Mouse (Mus musculus) kidney, embryonic 16.5 days (tissue): ENCODE measurements around the gene Tex261. TPM values are rescaled to one million over a fixed set of nuclear protein-coding genes. Genes with fewer than 3 reads are reported as not detected.
"Not testable (repeated sequence)": the region's sequence is repeated elsewhere in the genome, so short reads cannot be mapped to it uniquely, and the experiment has no call there.

ENCODE experiments used
- ATAC-seq: fragments of 200-750 bp; cut with Nextera tagmentation; 2 replicates; pipeline ENCODE4 v1.8.0; 2017; ENCODE audit warnings: moderate TSS enrichment; ENCODE audit not compliant: low FRiP score, low TSS enrichment
- H3K27ac ChIP-seq: fragments of 300-500 bp; sonication (generic); 2 replicates; pipeline ENCODE4 v1.5.1; 2014; ENCODE audit warnings: low read length
- H3K27me3 ChIP-seq: fragments of 300-500 bp; sonication (generic); 2 replicates; pipeline ENCODE4 v1.6.1; 2014; ENCODE audit warnings: low read length, control low read depth, mixed read lengths; ENCODE audit not compliant: insufficient read depth
- H3K36me3 ChIP-seq: fragments of 300-500 bp; sonication (generic); 2 replicates; pipeline ENCODE4 v1.6.1; 2014; ENCODE audit warnings: low read length, control low read depth, mixed read lengths; ENCODE audit not compliant: insufficient read depth
- H3K4me1 ChIP-seq: fragments of 300-500 bp; sonication (generic); 2 replicates; pipeline ENCODE4 v1.6.1; 2014; ENCODE audit warnings: low read length, control low read depth, mixed read lengths; ENCODE audit not compliant: insufficient read depth
- H3K4me2 ChIP-seq: fragments of 300-500 bp; sonication (generic); replicated peaks from 2 replicates; pipeline ENCODE4 v1.6.1; 2014; ENCODE audit warnings: low read depth, low read length
- H3K4me3 ChIP-seq: fragments of 300-500 bp; sonication (generic); 2 replicates; pipeline ENCODE4 v1.5.1; 2014; ENCODE audit warnings: mild to moderate bottlenecking, low read length
- H3K9ac ChIP-seq: fragments of 300-500 bp; sonication (generic); replicated peaks from 2 replicates; pipeline ENCODE4 v1.6.1; 2014; ENCODE audit warnings: low read length
- H3K9me3 ChIP-seq: fragments of 300-500 bp; sonication (generic); 2 replicates; pipeline ENCODE4 v1.6.1; 2016; ENCODE audit warnings: low read length, control low read depth
- WGBS: fragments of 180-500 bp; shearing (Covaris S2); extraction: QIAGEN DNeasy Blood & Tissue Kit; methylation state at CpG from one replicate; pipeline ENCODE4 v1.1.7; 2014; 5-methylcytosine and 5-hydroxymethylcytosine counted together
- polyA plus RNA-seq: library from polyadenylated mRNA; unstranded; fragments of >200 nt; fragmentation: Nextera tagmentation; extraction: Ambion mirVana; gene quantifications from 2 replicates; pipeline ENCODE4 v1.2.1, GENCODE M21; 2015

The Tex261 gene
- polyA plus RNA-seq, 1 experiment from 2014 or later = 98.9 TPM

GRCm38 (mm10) chr6:83794760-83795296, 19.2 kb upstream of the Tex261 start, which contains the start of gene Nagk:
Gene Nagk (plus strand): TSS chr6:83794982.
- Histone ChIP-seq H3K9ac (peak within 1 kb of the TSS; percentile 68), H3K36me3 (peaks cover 7% of the 10 kb centered on the region), H3K27ac (peak within 1 kb of the TSS; percentile 97), H3K4me2 (peak within 1 kb of the TSS; percentile 88), H3K27me3 (no peaks in the 10 kb centered on the region), H3K4me1 (peaks cover 7% of the 10 kb centered on the region; the same call in 1 of the 2 replicates), H3K4me3 (peak within 1 kb of the TSS; percentile 53), H3K9me3 (no peaks in the 10 kb centered on the region)
- WGBS = under 1% methylated on average over 43 of the region's 43 CpGs
- peak; percentile 96 for ATAC-seq

- 79% methylated on average over 4 of the region's 4 CpGs for WGBS
- peaks cover 14% of the 10 kb centered on the region for H3K4me1 ChIP-seq
- H3K4me3 ChIP-seq = no peak overlapping the region
- ATAC-seq = no peak
- H3K27me3 ChIP-seq = no peaks in the 10 kb centered on the region
- no peak overlapping the region for H3K9ac ChIP-seq
- H3K36me3 ChIP-seq = no peaks in the 10 kb centered on the region
- no peak overlapping the region for H3K27ac ChIP-seq
- no peaks in the 10 kb centered on the region for H3K9me3 ChIP-seq
- H3K4me2 ChIP-seq = no peak overlapping the region
Measured at GRCm38 (mm10) chr6:83791251-83791890, 15.8 kb upstream of the Tex261 start.

GRCm38 (mm10) chr6:83790533-83790932, 14.9 kb upstream of the Tex261 start:
- not testable (repeated sequence) for H3K4me2 ChIP-seq, H3K27me3 ChIP-seq, H3K36me3 ChIP-seq, ATAC-seq, H3K27ac ChIP-seq, H3K4me3 ChIP-seq, H3K9ac ChIP-seq, H3K9me3 ChIP-seq
- 86% methylated on average over 5 of the region's 5 CpGs for WGBS
- peaks cover 14% of the 10 kb centered on the region for H3K4me1 ChIP-seq

GRCm38 (mm10) chr6:83788554-83788953, 12.9 kb upstream of the Tex261 start:
- 0 out of 2 replicates have a peak overlapping the region, but pooled peaks have one; percentile 0 for H3K27ac ChIP-seq
- H3K36me3 ChIP-seq = no peaks in the 10 kb centered on the region
- 37% methylated on average over 7 of the region's 7 CpGs for WGBS

GRCm38 (mm10) chr6:83786426-83786825, 10.8 kb upstream of the Tex261 start:
- Histone ChIP-seq H3K27me3 (no peaks in the 10 kb centered on the region), H3K4me1 (peaks cover 10% of the 10 kb centered on the region), H3K9me3 (no peaks in the 10 kb centered on the region), H3K4me3 (no peak overlapping the region), H3K4me2 (no peak overlapping the region), H3K27ac (no peak overlapping the region), H3K9ac (no peak overlapping the region), H3K36me3 (no peaks in the 10 kb centered on the region)
- no peak for ATAC-seq
- 73% methylated on average over 3 of the region's 3 CpGs for WGBS

More at GRCm38 (mm10) chr6:83788554-83788953, 12.9 kb upstream of the Tex261 start:
- Histone ChIP-seq H3K9me3 (no peaks in the 10 kb centered on the region), H3K4me3 (no peak overlapping the region), H3K9ac (no peak overlapping the region), H3K27me3 (no peaks in the 10 kb centered on the region), H3K4me2 (no peak overlapping the region), H3K4me1 (peaks cover 10% of the 10 kb centered on the region)
- ATAC-seq = peak; percentile 83

- H3K4me3 ChIP-seq = no peak overlapping the region
- H3K4me2 ChIP-seq = no peak overlapping the region
- H3K36me3 ChIP-seq = no peaks in the 10 kb centered on the region
- WGBS = 7% methylated on average over 5 of the region's 5 CpGs
- no peak overlapping the region for H3K27ac ChIP-seq
- no peaks in the 10 kb centered on the region for H3K27me3 ChIP-seq
- no peaks in the 10 kb centered on the region for H3K9me3 ChIP-seq
- peaks cover 8% of the 10 kb centered on the region for H3K4me1 ChIP-seq
- no peak overlapping the region for H3K9ac ChIP-seq
- no peak for ATAC-seq
Measured at GRCm38 (mm10) chr6:83779026-83779425, 3.4 kb upstream of the Tex261 start.

GRCm38 (mm10) chr6:83778306-83778705, 2.7 kb upstream of the Tex261 start:
- H3K4me2 ChIP-seq = no peak overlapping the region
- no peak overlapping the region for H3K27ac ChIP-seq
- no peak overlapping the region for H3K4me3 ChIP-seq
- no peak overlapping the region for H3K9ac ChIP-seq
- ATAC-seq = no peak
- 70% methylated on average over 7 of the region's 7 CpGs for WGBS
- no peaks in the 10 kb centered on the region for H3K9me3 ChIP-seq
- peaks cover 11% of the 10 kb centered on the region for H3K4me1 ChIP-seq
- no peaks in the 10 kb centered on the region; the same call in 1 of the 2 replicates for H3K36me3 ChIP-seq
- no peaks in the 10 kb centered on the region for H3K27me3 ChIP-seq

GRCm38 (mm10) chr6:83774781-83775563, 641 bp downstream of the Tex261 start:
- peak overlapping the region; percentile 72 for H3K4me2 ChIP-seq
- H3K9ac ChIP-seq = peak overlapping the region; percentile 90
- ATAC-seq = peak; percentile 50
- under 1% methylated on average over 14 of the region's 14 CpGs for WGBS
- H3K27ac ChIP-seq = peak overlapping the region; percentile 87
- peak overlapping the region; percentile 73 for H3K4me3 ChIP-seq
- H3K9me3 ChIP-seq = no peaks in the 10 kb centered on the region
- peaks cover 20% of the 10 kb centered on the region for H3K36me3 ChIP-seq
- no peaks in the 10 kb centered on the region for H3K27me3 ChIP-seq
- peaks cover 11% of the 10 kb centered on the region for H3K4me1 ChIP-seq

GRCm38 (mm10) chr6:83774126-83774525, 1.5 kb downstream of the Tex261 start:
- peak overlapping the region; percentile 72 for H3K4me2 ChIP-seq
- peaks cover 25% of the 10 kb centered on the region for H3K36me3 ChIP-seq
- 42% methylated on average over 8 of the region's 9 CpGs for WGBS
- H3K27me3 ChIP-seq = no peaks in the 10 kb centered on the region
- no peak for ATAC-seq
- H3K9ac ChIP-seq = peak overlapping the region; percentile 4
- no peaks in the 10 kb centered on the region for H3K9me3 ChIP-seq
- no peak overlapping the region for H3K27ac ChIP-seq
- peak overlapping the region; percentile 73; the same call in 1 of the 2 replicates for H3K4me3 ChIP-seq
- H3K4me1 ChIP-seq = peaks cover 11% of the 10 kb centered on the region
